Mouse (Mus musculus): ENCODE measurements around the gene Olfr1462. TPM values are rescaled to one million over a fixed set of nuclear protein-coding genes. Genes with fewer than 3 reads are reported as not detected.

Gene Olfr1462
- not detected for total RNA-seq (2021)
- long read RNA-seq, experiment 1: 0 reads
- long read RNA-seq, experiment 2: 0 reads

- DNase-seq (ENCODE audit: low spot score in 2 of 2): no peak
These were observed at the start of gene Olfr1462 for GRCm38 (mm10) chr19:13185434-13185833. Olfr1462 (plus strand) TSS chr19:13185734.

GRCm38 (mm10) chr19:13149449-13149848 lies 36.1 kb upstream of the Olfr1462 start, which contains the start of gene Olfr1459:
Olfr1459 (minus strand) TSS chr19:13149549.
- DNase-seq (ENCODE audit: low spot score in 2 of 2): no peak

GRCm38 (mm10) chr19:13162700-13163099 lies 22.8 kb upstream of the Olfr1462 start, which contains the start of gene Olfr1461:
Olfr1461 (plus strand) TSS chr19:13163000.
- DNase-seq (ENCODE audit: low spot score in 2 of 2): no peak

- DNase-seq (ENCODE audit: low spot score in 2 of 2): no peak
These were observed 36.1 kb downstream of the Olfr1462 start for GRCm38 (mm10) chr19:13221666-13222065.

- no peak for DNase-seq (ENCODE audit: low spot score in 2 of 2)
These were observed 45.5 kb downstream of the Olfr1462 start, which contains the start of gene Olfr1463 for GRCm38 (mm10) chr19:13231028-13231427. Olfr1463 (plus strand) TSS chr19:13231328.

Other genes starting within 250 kb of the Olfr1462 start
- not detected for gene Olfr1450, start 235.5 kb upstream of the Olfr1462 start, total RNA-seq (2021)
- gene Olfr1451, start 190.7 kb upstream of the Olfr1462 start, total RNA-seq (2021): not detected
- gene Olfr1453, start 157.4 kb upstream of the Olfr1462 start, total RNA-seq (2021): not detected
- not detected for gene Olfr1454, start 125.1 kb upstream of the Olfr1462 start, total RNA-seq (2021)
- not detected for gene Olfr1457, start 87.8 kb upstream of the Olfr1462 start, total RNA-seq (2021)
- not detected for gene Olfr1458, start 79.0 kb upstream of the Olfr1462 start, total RNA-seq (2021)
- under 1 TPM; 0.09 to 0.10 TPM for gene Olfr1459, start 36.2 kb upstream of the Olfr1462 start, total RNA-seq (2021)
- not detected for gene Olfr1461, start 22.7 kb upstream of the Olfr1462 start, total RNA-seq (2021)
- not detected for gene Olfr1463, start 45.6 kb downstream of the Olfr1462 start, total RNA-seq (2021)
- not detected for gene Olfr1465, start 129.8 kb downstream of the Olfr1462 start, total RNA-seq (2021)
- not detected for gene Olfr1466, start 153.1 kb downstream of the Olfr1462 start, total RNA-seq (2021)
- gene Olfr1467, start 176.5 kb downstream of the Olfr1462 start, total RNA-seq (2021): not detected
- not detected for gene Olfr1469, start 222.1 kb downstream of the Olfr1462 start, total RNA-seq (2021)